Mouse (Mus musculus) embryonic facial prominence, embryonic 15.5 days (tissue): ENCODE measurements around the gene Tff2. TPM values are rescaled to one million over a fixed set of nuclear protein-coding genes. Genes with fewer than 3 reads are reported as not detected.

Experiments used
- ATAC-seq: fragments of 200-750 bp; cut with Nextera tagmentation; 2 replicates; pipeline ENCODE4 v1.8.0; 2017; ENCODE audit warnings: low read depth, moderate TSS enrichment; ENCODE audit not compliant: insufficient number of reproducible peaks, low FRiP score, low TSS enrichment
- H3K27ac ChIP-seq: fragments of 300-500 bp; sonication (generic); replicated peaks from 2 replicates; pipeline ENCODE4 v1.5.1; 2015; ENCODE audit warnings: mild to moderate bottlenecking, inconsistent platforms
- H3K27me3 ChIP-seq: fragments of 300-500 bp; sonication (generic); 2 replicates; pipeline ENCODE4 v1.6.1; 2015; ENCODE audit warnings: inconsistent platforms
- H3K36me3 ChIP-seq: fragments of 300-500 bp; sonication (generic); 2 replicates; pipeline ENCODE4 v1.6.1; 2015; ENCODE audit warnings: mild to moderate bottlenecking, inconsistent platforms
- H3K4me1 ChIP-seq: fragments of 300-500 bp; sonication (generic); 2 replicates; pipeline ENCODE4 v1.6.1; 2015; ENCODE audit warnings: inconsistent platforms
- H3K4me2 ChIP-seq: fragments of 300-500 bp; sonication (generic); replicated peaks from 2 replicates; pipeline ENCODE4 v1.6.1; 2015; ENCODE audit warnings: mild to moderate bottlenecking, inconsistent platforms
- H3K4me3 ChIP-seq: fragments of 300-500 bp; sonication (generic); replicated peaks from 2 replicates; pipeline ENCODE4 v1.5.1; 2015; ENCODE audit warnings: mild to moderate bottlenecking, inconsistent platforms
- H3K9ac ChIP-seq: fragments of 300-500 bp; sonication (generic); 2 replicates; pipeline ENCODE4 v1.6.1; 2015; ENCODE audit warnings: inconsistent platforms
- H3K9me3 ChIP-seq: fragments of 300-500 bp; sonication (generic); replicated peaks from 2 replicates; pipeline ENCODE4 v1.6.1; 2016; ENCODE audit warnings: inconsistent platforms
- WGBS: fragments of 180-500 bp; shearing (Covaris S2); methylation state at CpG from one replicate; pipeline ENCODE4 v1.1.7; 2015; 5-methylcytosine and 5-hydroxymethylcytosine counted together
- polyA plus RNA-seq: library from polyadenylated mRNA; unstranded; fragments of >200 nt; fragmentation: Nextera tagmentation; extraction: Ambion mirVana; gene quantifications from 2 replicates; pipeline ENCODE4 v1.2.1, GENCODE M21; 2015

The Tff2 gene
- 0.32 and 0.61 TPM in 2 replicates for polyA plus RNA-seq

GRCm38 (mm10) chr17:31144040-31145037, at the start of gene Tff2:
Gene Tff2 (minus strand): TSS chr17:31144282.
- Histone ChIP-seq H3K4me1 (no peaks in the 10 kb centered on the region), H3K4me3 (no peak within 1 kb of the TSS), H3K4me2 (no peak within 1 kb of the TSS), H3K9ac (no peak within 1 kb of the TSS), H3K27me3 (no peaks in the 10 kb centered on the region), H3K27ac (no peak within 1 kb of the TSS), H3K36me3 (no peaks in the 10 kb centered on the region), H3K9me3 (no peaks in the 10 kb centered on the region)
- ATAC-seq: 0 out of 2 replicates have a peak, but pooled peaks have one; percentile 43
- 55% methylated on average over 15 of the region's 15 CpGs for WGBS

GRCm38 (mm10) chr17:31193360-31193759, 49.3 kb upstream of the Tff2 start:
- no peaks in the 10 kb centered on the region for H3K36me3 ChIP-seq
- H3K9ac ChIP-seq: no peak overlapping the region
- ATAC-seq: no peak
- no peaks in the 10 kb centered on the region for H3K9me3 ChIP-seq
- WGBS: 76% methylated on average over 9 of the region's 9 CpGs
- no peak overlapping the region for H3K27ac ChIP-seq
- H3K4me2 ChIP-seq: no peak overlapping the region
- H3K4me3 ChIP-seq: no peak overlapping the region
- H3K27me3 ChIP-seq: no peaks in the 10 kb centered on the region
- no peaks in the 10 kb centered on the region for H3K4me1 ChIP-seq

GRCm38 (mm10) chr17:31192663-31193062, 48.6 kb upstream of the Tff2 start:
- H3K36me3 ChIP-seq: no peaks in the 10 kb centered on the region
- no peaks in the 10 kb centered on the region for H3K4me1 ChIP-seq
- H3K4me3 ChIP-seq: no peak overlapping the region
- H3K4me2 ChIP-seq: no peak overlapping the region
- no peaks in the 10 kb centered on the region for H3K27me3 ChIP-seq
- no peaks in the 10 kb centered on the region for H3K9me3 ChIP-seq
- WGBS: 24% methylated on average over 2 of the region's 2 CpGs
- no peak overlapping the region for H3K27ac ChIP-seq
- ATAC-seq: no peak
- no peak overlapping the region for H3K9ac ChIP-seq

- Histone ChIP-seq H3K4me3 (no peak overlapping the region), H3K4me1 (no peaks in the 10 kb centered on the region), H3K27me3 (no peaks in the 10 kb centered on the region), H3K36me3 (no peaks in the 10 kb centered on the region), H3K9ac (no peak overlapping the region), H3K27ac (no peak overlapping the region), H3K4me2 (no peak overlapping the region), H3K9me3 (no peaks in the 10 kb centered on the region)
- ATAC-seq: no peak
- WGBS: 72% methylated on average over 8 of the region's 8 CpGs
Observed at GRCm38 (mm10) chr17:31191825-31192224, 47.7 kb upstream of the Tff2 start.

- Histone ChIP-seq H3K9me3 (no peaks in the 10 kb centered on the region), H3K9ac (no peak overlapping the region), H3K4me3 (no peak overlapping the region), H3K36me3 (no peaks in the 10 kb centered on the region), H3K27me3 (no peaks in the 10 kb centered on the region), H3K4me1 (no peaks in the 10 kb centered on the region), H3K27ac (no peak overlapping the region), H3K4me2 (no peak overlapping the region)
- ATAC-seq: no peak
- 22% methylated on average over 4 of the region's 4 CpGs for WGBS
Observed at GRCm38 (mm10) chr17:31187370-31187769, 43.3 kb upstream of the Tff2 start.

GRCm38 (mm10) chr17:31184269-31184990, 40.3 kb upstream of the Tff2 start:
- Histone ChIP-seq H3K4me3 (no peak overlapping the region), H3K27me3 (no peaks in the 10 kb centered on the region), H3K9me3 (no peaks in the 10 kb centered on the region), H3K27ac (no peak overlapping the region), H3K4me2 (no peak overlapping the region), H3K4me1 (no peaks in the 10 kb centered on the region), H3K36me3 (no peaks in the 10 kb centered on the region), H3K9ac (no peak overlapping the region)
- WGBS: 74% methylated on average over 12 of the region's 12 CpGs
- ATAC-seq: no peak

- Histone ChIP-seq H3K4me3 (no peak overlapping the region), H3K4me1 (no peaks in the 10 kb centered on the region), H3K9ac (no peak overlapping the region), H3K4me2 (no peak overlapping the region), H3K27ac (no peak overlapping the region), H3K9me3 (no peaks in the 10 kb centered on the region), H3K27me3 (no peaks in the 10 kb centered on the region), H3K36me3 (no peaks in the 10 kb centered on the region)
- no peak for ATAC-seq
- 56% methylated on average over 12 of the region's 12 CpGs for WGBS
Observed at GRCm38 (mm10) chr17:31183180-31183974, 39.3 kb upstream of the Tff2 start.

- no peaks in the 10 kb centered on the region for H3K36me3 ChIP-seq
- no peaks in the 10 kb centered on the region for H3K9me3 ChIP-seq
- no peak overlapping the region for H3K9ac ChIP-seq
- 81% methylated on average over 4 of the region's 4 CpGs for WGBS
- no peak overlapping the region for H3K27ac ChIP-seq
- H3K4me2 ChIP-seq: no peak overlapping the region
- no peak overlapping the region for H3K4me3 ChIP-seq
- no peaks in the 10 kb centered on the region for H3K4me1 ChIP-seq
- H3K27me3 ChIP-seq: no peaks in the 10 kb centered on the region
- no peak for ATAC-seq
Observed at GRCm38 (mm10) chr17:31181490-31181889, 37.4 kb upstream of the Tff2 start.

GRCm38 (mm10) chr17:31176321-31176720, 32.2 kb upstream of the Tff2 start:
- 90% methylated on average over 4 of the region's 4 CpGs for WGBS
- H3K27me3 ChIP-seq: no peaks in the 10 kb centered on the region
- no peaks in the 10 kb centered on the region for H3K4me1 ChIP-seq
- H3K36me3 ChIP-seq: no peaks in the 10 kb centered on the region
- H3K4me3 ChIP-seq: no peak overlapping the region
- H3K9me3 ChIP-seq: no peaks in the 10 kb centered on the region
- no peak overlapping the region for H3K27ac ChIP-seq
- ATAC-seq: no peak
- no peak overlapping the region for H3K9ac ChIP-seq
- no peak overlapping the region for H3K4me2 ChIP-seq

- no peak overlapping the region for H3K4me3 ChIP-seq
- H3K4me2 ChIP-seq: no peak overlapping the region
- H3K36me3 ChIP-seq: no peaks in the 10 kb centered on the region
- WGBS: 77% methylated on average over 5 of the region's 5 CpGs
- H3K9me3 ChIP-seq: no peaks in the 10 kb centered on the region
- ATAC-seq: no peak
- no peaks in the 10 kb centered on the region for H3K4me1 ChIP-seq
- H3K27me3 ChIP-seq: no peaks in the 10 kb centered on the region
- H3K27ac ChIP-seq: no peak overlapping the region
- H3K9ac ChIP-seq: no peak overlapping the region
Observed at GRCm38 (mm10) chr17:31169796-31170195, 25.7 kb upstream of the Tff2 start.

- 82% methylated on average over 6 of the region's 6 CpGs for WGBS
- H3K4me2 ChIP-seq: no peak within 1 kb of the TSS
- H3K9me3 ChIP-seq: no peaks in the 10 kb centered on the region
- H3K27me3 ChIP-seq: no peaks in the 10 kb centered on the region
- ATAC-seq: no peak
- no peak within 1 kb of the TSS for H3K27ac ChIP-seq
- H3K36me3 ChIP-seq: no peaks in the 10 kb centered on the region
- H3K4me3 ChIP-seq: no peak within 1 kb of the TSS
- no peak within 1 kb of the TSS for H3K9ac ChIP-seq
- no peaks in the 10 kb centered on the region for H3K4me1 ChIP-seq
Observed at GRCm38 (mm10) chr17:31165127-31165526, 21.0 kb upstream of the Tff2 start, which contains the start of gene Tff1. Gene Tff1 (minus strand): TSS chr17:31165277.
